Mouse (Mus musculus) kidney, postnatal 10 days (tissue): ENCODE data around the gene Fer.

Source experiments
- DNase-seq: peaks from one replicate; pipeline ENCODE4 v3.0.0; 2021; ENCODE audit warnings: mixed read lengths

The Fer gene

DNA sequence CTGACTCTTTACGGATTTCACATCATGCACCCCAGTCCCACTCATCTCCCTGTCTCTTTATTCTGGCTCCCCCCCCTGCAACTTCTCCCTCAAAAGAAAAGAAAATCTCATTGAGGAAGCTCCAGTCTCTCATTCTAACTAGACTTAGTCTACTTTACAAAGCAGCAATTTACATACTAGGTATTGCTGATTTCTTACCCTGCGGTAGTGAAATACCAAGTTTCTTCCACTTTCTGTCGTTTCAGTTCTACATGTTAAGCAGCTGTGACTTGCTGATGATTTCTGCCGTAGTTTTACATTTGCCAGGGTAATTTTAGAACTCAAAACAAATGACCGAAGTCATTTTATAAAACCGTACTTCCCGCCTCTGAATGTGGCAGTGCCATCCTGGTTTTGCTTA, 8.9 kb downstream of the Fer start:
- no peak for DNase-seq

GRCm38 (mm10) chr17:63878889-63879288, 16.0 kb downstream of the Fer start:
- no peak for DNase-seq

DNA sequence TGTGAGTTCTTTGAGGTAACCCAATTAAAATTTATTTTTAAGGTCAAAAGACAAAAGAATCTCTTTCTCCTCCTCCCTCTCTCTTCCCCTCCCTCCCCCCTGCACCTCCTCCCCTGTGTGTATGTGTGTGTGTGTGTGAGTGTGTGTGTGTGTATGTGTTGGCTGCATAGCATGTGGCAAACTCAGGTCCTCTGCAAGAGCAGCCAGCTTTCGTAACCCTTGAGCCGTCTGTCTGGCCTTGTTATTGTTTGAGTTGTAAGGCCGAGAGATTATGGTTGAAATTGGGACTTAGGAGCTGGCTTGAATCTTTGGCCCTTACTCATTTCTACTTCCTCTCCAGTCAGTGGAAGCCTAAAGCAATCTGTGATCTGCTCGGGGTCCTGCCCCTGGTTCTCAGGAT, 17.1 kb downstream of the Fer start:
- no peak for DNase-seq

DNA sequence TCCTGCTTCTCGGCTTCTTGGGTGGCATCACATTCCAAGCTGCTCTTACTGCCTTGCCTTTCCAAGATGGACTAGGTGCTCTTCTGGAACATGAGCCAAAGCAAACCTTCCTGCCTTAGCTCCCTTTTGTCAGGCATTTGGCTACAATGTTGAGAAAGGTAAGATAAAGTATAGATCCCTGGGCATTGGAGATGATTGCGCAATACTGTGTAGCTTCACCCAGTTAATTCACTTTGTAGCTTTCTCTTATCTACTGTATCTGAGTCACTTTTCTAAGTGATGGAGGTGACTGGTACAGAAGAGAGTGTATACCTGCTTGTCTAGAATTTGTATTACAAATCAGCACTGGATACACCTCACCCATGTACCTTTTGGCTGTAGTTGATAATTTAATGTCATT, 24.1 kb downstream of the Fer start:
- DNase-seq = no peak

GRCm38 (mm10) chr17:63890611-63891010, 27.7 kb downstream of the Fer start:
- no peak for DNase-seq

- no peak for DNase-seq
These were observed 33.0 kb downstream of the Fer start for GRCm38 (mm10) chr17:63895829-63896228.

DNA sequence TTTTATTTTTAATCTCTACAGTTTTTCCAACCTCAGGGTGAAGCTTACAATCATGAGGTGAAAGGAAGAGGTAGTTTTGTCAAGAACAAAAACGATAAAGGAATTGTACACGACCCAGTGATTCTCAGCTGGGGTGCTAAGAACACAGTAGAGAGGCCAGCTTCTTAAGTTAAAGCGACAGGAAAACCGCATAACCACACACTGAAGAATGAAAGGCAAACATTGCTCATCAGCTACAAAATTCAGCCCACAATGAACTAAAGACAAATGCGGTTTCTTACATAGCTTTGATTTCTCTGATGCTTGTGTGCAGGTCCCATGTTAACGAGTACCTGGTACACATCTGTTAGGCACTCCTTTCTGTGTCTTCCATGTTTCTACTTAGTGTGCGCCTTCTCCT, 34.2 kb downstream of the Fer start:
- DNase-seq = no peak

DNA sequence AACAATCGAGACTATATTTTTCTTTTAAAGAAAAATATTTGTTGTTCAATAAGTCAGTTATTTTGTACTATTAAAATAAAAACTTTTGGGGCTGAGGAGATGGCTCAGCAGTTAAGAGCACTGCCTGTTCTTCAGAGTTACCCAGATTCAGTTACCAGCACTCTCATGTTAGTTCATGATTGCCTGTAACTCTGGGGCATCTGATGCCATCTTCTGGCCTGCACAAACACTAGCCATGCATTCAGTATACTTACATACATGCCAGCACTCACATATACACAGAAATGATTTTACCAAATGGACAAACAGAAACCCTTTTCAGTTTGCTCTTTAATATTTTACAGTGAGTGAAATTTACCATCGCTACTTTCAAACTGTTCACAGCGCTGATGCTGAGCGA, 46.4 kb downstream of the Fer start:
- DNase-seq = no peak

DNA sequence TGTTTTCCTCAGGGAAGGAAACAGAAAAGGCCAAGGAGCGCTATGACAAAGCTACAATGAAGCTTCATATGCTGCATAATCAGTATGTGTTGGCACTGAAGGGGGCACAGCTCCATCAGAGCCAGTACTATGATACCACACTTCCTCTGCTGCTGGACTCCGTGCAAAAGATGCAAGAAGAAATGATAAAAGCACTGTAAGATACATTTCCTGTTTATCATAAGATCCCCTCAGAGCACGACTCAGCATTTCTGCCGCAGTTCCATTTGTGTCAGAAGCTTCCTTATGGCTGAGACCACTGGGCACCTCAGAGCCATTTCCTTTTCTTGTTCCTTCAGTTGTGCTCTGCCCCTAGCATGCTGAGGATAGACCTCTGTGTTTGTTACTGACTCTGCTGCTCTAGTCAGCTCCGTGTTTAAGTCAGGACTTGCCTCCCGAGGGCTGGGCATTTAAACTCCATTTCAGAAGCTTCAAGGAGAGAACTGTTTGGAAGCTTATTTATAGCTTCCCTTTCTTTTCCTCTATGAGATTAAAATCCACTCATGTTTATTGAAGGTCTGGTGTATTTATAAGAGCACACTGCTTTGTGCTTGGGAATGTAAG, 58.8 kb downstream of the Fer start:
- DNase-seq = peak; percentile 10

GRCm38 (mm10) chr17:63925581-63925980, 62.7 kb downstream of the Fer start:
- DNase-seq = no peak

- DNase-seq = no peak
These were observed 67.8 kb downstream of the Fer start for GRCm38 (mm10) chr17:63930634-63931033.

GRCm38 (mm10) chr17:63931556-63931955, 68.7 kb downstream of the Fer start:
- DNase-seq = no peak

DNA sequence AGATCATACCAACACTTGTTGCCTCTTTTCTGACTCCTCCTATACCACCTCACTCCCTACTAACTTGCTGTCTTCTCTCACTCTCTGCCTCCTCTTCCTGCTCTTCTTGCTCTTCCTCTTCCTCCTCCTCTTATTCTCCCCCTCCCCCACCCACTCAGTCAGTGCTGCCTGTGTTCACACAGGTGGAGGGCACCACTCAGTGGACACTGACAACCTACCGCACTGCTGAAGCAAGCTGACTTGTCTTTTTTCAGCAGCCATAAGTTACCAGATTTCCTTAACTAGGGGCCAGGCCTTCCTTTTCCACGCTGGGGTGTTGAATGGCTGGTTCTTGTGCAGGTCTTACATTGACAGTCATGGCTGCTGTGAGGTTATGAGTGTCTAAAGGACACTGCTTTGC, 72.5 kb downstream of the Fer start:
- no peak for DNase-seq

GRCm38 (mm10) chr17:63937886-63938285, 75.0 kb downstream of the Fer start:
- peak; percentile 17 for DNase-seq

DNA sequence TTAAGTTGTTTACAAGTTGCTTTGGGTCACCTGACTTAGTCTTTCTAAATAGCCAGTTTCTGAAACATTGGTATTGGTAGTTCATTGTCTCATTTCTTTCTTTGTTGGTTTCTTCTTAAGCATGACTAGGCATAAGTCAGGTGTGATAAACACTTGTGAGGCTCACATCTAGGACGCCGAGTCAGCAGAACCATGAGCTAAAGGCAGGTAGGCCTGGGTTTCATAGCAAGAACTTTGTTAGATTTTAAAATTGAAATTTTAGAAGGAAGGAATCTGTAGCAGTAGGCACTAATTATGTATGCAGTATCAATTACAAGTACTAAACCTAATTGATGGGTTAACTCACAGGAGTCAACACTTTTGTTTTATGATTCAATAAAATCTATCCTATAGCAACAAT, 83.9 kb downstream of the Fer start:
- DNase-seq = no peak

DNA sequence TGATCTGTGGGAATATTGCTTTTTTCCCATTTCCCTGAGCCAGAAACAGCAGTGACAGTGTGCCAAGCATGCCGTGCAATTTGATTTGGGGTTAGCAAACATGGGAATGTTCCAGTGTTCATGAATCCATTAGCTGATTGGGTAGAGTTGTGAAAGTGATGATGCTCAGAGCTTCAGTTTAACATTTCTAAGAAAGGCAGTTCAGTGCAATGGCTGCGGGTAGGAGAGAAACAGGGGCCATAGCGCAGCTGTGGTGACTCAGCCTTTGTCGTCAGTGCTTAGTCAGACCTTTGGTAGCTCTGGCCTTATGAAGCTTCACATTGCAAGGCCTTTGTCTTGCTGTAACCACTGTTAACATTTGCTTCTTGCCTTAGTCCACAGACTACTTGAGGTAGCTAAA, 85.9 kb downstream of the Fer start:
- DNase-seq = no peak

GRCm38 (mm10) chr17:63951436-63951835, 88.6 kb downstream of the Fer start:
- no peak for DNase-seq

GRCm38 (mm10) chr17:63967091-63967490, 104.2 kb downstream of the Fer start:
- DNase-seq = no peak

DNA sequence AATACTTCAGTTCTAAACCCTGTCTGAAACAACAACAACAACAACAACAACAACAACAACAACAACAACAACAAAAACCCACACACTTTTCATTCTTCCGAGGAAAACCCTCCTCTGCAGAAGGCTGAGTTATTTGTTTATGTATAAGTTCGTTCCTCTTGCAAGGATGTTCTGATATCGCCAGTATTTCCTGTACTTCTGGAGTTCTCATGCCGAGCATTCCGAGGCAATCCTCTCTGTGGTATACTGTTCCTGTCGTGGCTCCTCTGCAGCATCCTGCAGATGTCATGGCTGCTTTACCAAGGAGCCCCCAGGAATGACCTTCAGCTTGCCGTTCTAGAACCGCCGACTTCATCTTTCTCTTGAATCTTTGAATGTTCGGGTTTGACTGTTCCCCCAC, 106.6 kb downstream of the Fer start:
- no peak for DNase-seq

DNA sequence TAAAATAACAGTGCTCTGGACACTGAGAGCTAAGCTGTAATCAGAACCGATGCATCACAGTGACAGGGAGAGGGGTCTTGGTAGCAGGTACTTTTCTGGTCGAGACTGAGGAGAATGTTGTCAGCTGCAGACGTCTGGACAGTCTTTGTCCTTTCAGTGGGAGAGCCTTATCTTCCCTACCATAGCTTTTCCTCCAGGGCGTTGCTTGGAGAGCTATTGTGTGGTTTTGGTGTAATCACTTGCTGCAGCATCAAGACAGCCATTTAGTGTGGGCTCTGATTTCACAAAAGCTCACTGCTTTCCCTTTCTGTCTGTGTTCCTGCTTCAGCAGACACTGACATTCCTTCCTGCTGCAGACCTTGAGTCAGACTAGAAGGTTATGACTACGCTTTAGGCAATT, 107.4 kb downstream of the Fer start:
- no peak for DNase-seq

DNA sequence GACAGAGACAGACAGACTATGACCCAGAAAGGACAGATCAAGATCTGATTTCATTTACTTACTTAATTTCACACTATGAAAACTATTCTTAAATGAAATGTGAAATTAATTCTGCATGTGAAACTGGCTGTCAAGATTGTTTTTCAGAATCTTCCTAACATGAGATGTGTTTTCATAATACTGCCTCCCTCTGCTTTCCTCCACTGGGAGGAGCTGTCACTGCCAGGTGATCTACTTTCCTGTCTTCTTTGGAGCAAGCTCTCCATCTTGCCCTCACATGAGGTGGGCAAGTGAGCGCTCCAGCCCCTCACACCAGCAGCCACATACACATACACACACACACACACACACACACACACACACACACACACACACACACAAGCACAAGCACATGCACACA, 108.1 kb downstream of the Fer start:
- no peak for DNase-seq

GRCm38 (mm10) chr17:63972181-63972580, 109.3 kb downstream of the Fer start:
- no peak for DNase-seq

- no peak for DNase-seq
These were observed 110.9 kb downstream of the Fer start for GRCm38 (mm10) chr17:63973806-63974205.

DNA sequence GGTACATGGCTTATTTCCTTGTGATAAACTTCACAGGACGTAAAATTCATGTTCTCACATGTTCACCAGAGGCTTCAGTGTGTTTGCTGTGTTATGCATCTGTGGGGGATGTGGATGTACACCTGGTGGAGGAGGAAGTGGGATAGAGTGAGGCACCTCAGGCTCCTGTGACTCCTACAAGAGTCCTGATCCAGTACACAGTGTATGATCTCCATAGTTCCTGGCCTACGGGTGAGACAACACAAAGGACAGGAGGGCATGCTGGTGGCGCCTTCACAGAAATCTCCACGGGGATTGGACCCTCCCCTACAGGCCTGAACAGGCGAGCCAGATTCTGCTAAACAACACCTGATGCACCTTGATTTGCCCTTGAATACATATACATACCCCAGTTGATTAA, 111.4 kb downstream of the Fer start:
- DNase-seq = no peak

DNA sequence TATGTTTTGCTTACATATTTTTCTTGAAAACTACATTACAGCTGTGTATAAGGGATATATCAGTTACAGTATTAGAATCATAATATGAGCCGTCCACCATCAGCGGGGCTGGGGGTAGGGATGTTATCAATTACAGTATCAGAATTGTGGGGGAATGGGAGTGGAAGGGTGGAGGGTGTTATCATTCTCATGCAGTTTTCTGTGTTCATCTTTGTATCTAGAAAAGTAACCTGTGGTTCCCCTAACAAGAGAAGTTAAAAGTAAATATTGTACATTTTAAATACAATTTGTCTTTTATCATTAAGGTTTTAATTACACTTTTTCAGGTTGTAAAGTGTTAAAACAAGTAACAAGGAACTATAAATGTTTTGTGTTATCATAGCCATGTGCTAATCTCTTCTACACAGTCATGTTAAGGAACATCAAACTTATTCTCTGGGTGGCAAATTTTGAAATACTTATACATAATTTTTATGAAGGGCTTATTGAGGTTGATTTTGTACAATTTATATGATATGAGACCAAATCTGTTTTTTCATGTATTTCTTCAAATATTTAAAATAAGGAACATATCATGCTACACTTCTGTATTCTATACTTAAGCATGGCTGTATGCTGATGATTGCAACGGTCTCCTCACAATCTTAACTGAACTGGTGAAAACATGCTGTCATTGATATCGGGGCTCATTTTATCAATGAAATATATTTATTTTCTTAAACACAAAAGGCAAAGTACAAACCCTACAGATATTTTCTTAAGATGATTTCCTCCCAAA, 116.1 kb downstream of the Fer start:
- DNase-seq = no peak
